Mouse (Mus musculus): Measurements from ENCODE around the gene Actr2.

Gene Actr2

GRCm38 (mm10) chr11:20013366-20013765, 99.3 kb downstream of the Actr2 start:
- DNase-seq (ENCODE audit: low spot score in 2 of 2) = no peak

Data from natural killer cell, adult 2 months (primary cell).